Mouse (Mus musculus) stomach, embryonic 15.5 days (tissue): Measurements from ENCODE around the gene Ccdc38. TPM values are rescaled to one million over a fixed set of nuclear protein-coding genes. Genes with fewer than 3 reads are reported as not detected.

ENCODE experiments used
- ATAC-seq: fragments of 200-750 bp; cut with Nextera tagmentation; 2 replicates; pipeline ENCODE4 v1.8.0; 2017; ENCODE audit warnings: low read depth, moderate number of reproducible peaks, moderate TSS enrichment; ENCODE audit not compliant: insufficient read depth, low FRiP score
- H3K27ac ChIP-seq: fragments of 300-500 bp; sonication (generic); 2 replicates; pipeline ENCODE4 v1.5.1; 2015; ENCODE audit warnings: mild to moderate bottlenecking, inconsistent platforms
- H3K27me3 ChIP-seq: fragments of 300-500 bp; sonication (generic); replicated peaks from 2 replicates; pipeline ENCODE4 v1.6.1; 2015; ENCODE audit warnings: inconsistent platforms
- H3K36me3 ChIP-seq: fragments of 300-500 bp; sonication (generic); 2 replicates; pipeline ENCODE4 v1.6.1; 2015; ENCODE audit warnings: inconsistent platforms
- H3K4me1 ChIP-seq: fragments of 300-500 bp; sonication (generic); 2 replicates; pipeline ENCODE4 v1.6.1; 2015; ENCODE audit warnings: inconsistent platforms
- H3K4me2 ChIP-seq: fragments of 300-500 bp; sonication (generic); 2 replicates; pipeline ENCODE4 v1.6.1; 2015; ENCODE audit warnings: mild to moderate bottlenecking, inconsistent platforms
- H3K4me3 ChIP-seq: fragments of 300-500 bp; sonication (generic); replicated peaks from 2 replicates; pipeline ENCODE4 v1.5.1; 2015; ENCODE audit warnings: inconsistent platforms
- H3K9ac ChIP-seq: fragments of 300-500 bp; sonication (generic); 2 replicates; pipeline ENCODE4 v1.6.1; 2015; ENCODE audit warnings: inconsistent platforms
- H3K9me3 ChIP-seq: fragments of 300-500 bp; sonication (generic); 2 replicates; pipeline ENCODE4 v1.6.1; 2016; ENCODE audit warnings: inconsistent platforms
- WGBS: fragments of 180-500 bp; shearing (Covaris S2); methylation state at CpG from one replicate; pipeline ENCODE4 v1.1.7; 2015; 5-methylcytosine and 5-hydroxymethylcytosine counted together
- polyA plus RNA-seq: library from polyadenylated mRNA; unstranded; fragments of >200 nt; fragmentation: Nextera tagmentation; extraction: Ambion mirVana; gene quantifications from 2 replicates; pipeline ENCODE4 v1.2.1, GENCODE M21; 2015

Gene Ccdc38
- polyA plus RNA-seq, 1 experiment from 2014 or later: 0.55 TPM

DNA sequence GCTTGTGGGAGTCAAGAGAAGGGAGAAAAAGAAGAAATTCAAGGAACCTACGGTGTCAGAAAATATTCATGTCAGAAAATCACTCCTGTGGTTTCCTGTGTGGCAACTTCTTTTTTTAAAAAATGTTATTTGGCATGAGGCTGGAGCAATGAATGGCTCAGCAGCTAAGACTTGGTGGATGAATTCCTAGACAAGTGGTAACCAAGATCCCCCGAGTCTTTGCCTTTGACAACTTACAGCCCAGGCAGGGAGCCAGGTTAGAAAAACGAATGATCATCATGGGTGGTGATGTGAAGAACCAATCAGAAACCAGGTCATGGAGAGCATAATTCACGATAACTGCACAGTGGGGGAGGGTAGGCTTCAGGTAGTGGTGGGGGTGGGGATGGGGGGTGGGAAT lies 19.4 kb upstream of the Ccdc38 start:
- Histone ChIP-seq H3K9ac (no peak overlapping the region), H3K4me2 (no peak overlapping the region), H3K9me3 (no peaks in the 10 kb centered on the region), H3K27ac (no peak overlapping the region), H3K36me3 (no peaks in the 10 kb centered on the region), H3K27me3 (no peaks in the 10 kb centered on the region), H3K4me1 (no peaks in the 10 kb centered on the region), H3K4me3 (no peak overlapping the region)
- no peak for ATAC-seq
- 62% methylated on average over 4 of the region's 4 CpGs for WGBS

DNA sequence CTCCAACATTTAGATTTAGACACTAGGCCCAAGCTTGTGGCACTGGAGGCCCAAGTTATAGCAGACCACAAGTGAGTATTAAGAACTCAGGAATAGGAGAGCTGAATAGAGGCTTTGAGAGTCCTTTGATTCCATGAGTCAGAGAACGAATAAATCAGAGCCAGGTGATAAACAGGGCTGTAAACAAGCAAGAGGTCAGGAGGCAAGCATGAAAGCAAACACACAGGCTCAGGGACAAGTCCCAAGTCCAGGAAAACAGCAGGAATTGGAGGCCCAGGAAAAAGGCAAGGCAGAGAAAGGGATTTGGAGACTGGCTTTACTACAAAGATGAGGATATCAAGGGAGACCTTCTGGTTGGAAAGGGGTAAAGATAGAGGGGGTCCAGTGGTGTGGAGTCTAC lies 15.1 kb upstream of the Ccdc38 start:
- Histone ChIP-seq H3K9me3 (no peaks in the 10 kb centered on the region), H3K27me3 (no peaks in the 10 kb centered on the region), H3K36me3 (no peaks in the 10 kb centered on the region), H3K27ac (no peak overlapping the region), H3K9ac (no peak overlapping the region), H3K4me3 (no peak overlapping the region), H3K4me2 (no peak overlapping the region), H3K4me1 (no peaks in the 10 kb centered on the region)
- 76% methylated on average over 1 of the region's 1 CpGs for WGBS
- no peak for ATAC-seq

DNA sequence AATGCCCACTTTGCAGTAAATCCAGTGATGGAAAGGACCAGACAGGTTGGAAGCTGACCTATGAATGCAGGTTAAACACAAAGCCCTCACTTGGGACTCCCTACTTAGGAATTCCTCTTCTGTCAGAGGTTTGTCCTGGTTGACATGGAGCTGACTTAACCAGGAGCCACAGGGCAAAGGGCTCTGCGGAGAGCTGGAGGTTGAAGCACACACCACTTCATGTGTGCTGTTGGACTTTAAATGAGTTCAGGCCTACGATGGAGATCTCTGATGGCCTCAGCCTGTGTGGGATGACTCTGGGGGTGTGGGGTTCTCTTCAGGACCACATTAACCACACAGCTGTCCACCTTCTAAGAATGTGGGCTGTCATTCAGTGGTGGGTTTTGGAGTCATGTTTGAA lies 2.1 kb upstream of the Ccdc38 start:
- Histone ChIP-seq H3K4me3 (no peak overlapping the region), H3K4me1 (peaks cover 13% of the 10 kb centered on the region), H3K36me3 (no peaks in the 10 kb centered on the region), H3K4me2 (no peak overlapping the region), H3K9ac (no peak overlapping the region), H3K27ac (no peak overlapping the region), H3K27me3 (peaks cover 4% of the 10 kb centered on the region; the same call in 1 of the 2 replicates), H3K9me3 (no peaks in the 10 kb centered on the region)
- ATAC-seq: no peak
- 72% methylated on average over 2 of the region's 2 CpGs for whole genome bisulfite sequencing

- no peak overlapping the region for H3K9ac ChIP-seq
- ATAC-seq: no peak
- no peak overlapping the region for H3K27ac ChIP-seq
- H3K4me1 ChIP-seq: peaks cover 13% of the 10 kb centered on the region
- 55% methylated on average over 6 of the region's 6 CpGs for WGBS
- H3K36me3 ChIP-seq: no peaks in the 10 kb centered on the region
- no peaks in the 10 kb centered on the region for H3K9me3 ChIP-seq
- H3K27me3 ChIP-seq: peaks cover 4% of the 10 kb centered on the region; the same call in 1 of the 2 replicates
- H3K4me3 ChIP-seq: no peak overlapping the region
- no peak overlapping the region for H3K4me2 ChIP-seq
These were observed 1.6 kb upstream of the Ccdc38 start for GRCm38 (mm10) chr10:93538818-93539217.

DNA sequence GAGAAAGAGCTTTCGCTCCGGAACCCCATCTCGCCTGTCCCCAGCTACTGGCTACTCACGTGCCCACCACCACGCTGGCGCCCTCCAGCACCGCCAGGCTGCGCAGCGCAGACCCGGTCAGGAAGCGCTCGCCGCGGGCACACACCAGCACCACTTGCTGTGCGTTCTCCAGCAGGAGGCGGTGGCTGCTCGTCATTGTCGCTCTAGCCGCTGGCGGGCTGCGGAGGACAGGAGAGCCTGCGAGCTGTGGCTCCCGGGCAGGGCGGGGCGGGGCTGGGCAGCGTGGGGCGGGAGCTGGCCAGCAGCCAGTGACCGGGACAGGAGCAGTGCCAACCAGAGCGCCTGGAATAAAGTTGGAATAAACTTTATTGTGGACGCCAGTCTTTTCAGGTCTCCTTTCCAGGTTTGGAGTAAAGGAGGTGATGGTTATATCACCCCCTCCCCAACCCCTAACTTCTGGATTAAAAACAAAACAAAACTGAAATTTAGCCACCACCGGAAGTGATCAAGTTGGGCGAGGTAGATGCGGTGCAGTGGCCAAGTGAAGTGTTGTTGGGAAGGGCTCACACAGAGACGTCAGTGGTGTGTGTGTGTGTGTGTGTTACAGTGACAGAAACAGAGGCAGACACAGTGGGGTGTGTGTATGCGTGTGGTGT lies 529 bp upstream of the Ccdc38 start, which contains the start of gene Amdhd1:
Gene Amdhd1 (minus strand): TSS at position 259 of the 656 bp plus-strand sequence.
- Histone ChIP-seq H3K36me3 (no peaks in the 10 kb centered on the region), H3K4me1 (peaks cover 11% of the 10 kb centered on the region), H3K4me2 (peak within 1 kb of the TSS; percentile 76), H3K27me3 (no peaks in the 10 kb centered on the region), H3K9ac (peak within 1 kb of the TSS; percentile 25; the same call in 1 of the 2 replicates), H3K9me3 (no peaks in the 10 kb centered on the region), H3K27ac (no peak within 1 kb of the TSS), H3K4me3 (peak within 1 kb of the TSS; percentile 43)
- WGBS: 3% methylated on average over 34 of the region's 35 CpGs
- peak; percentile 94 for ATAC-seq

- no peak overlapping the region for H3K4me3 ChIP-seq
- 82% methylated on average over 1 of the region's 1 CpGs for WGBS
- no peaks in the 10 kb centered on the region for H3K9me3 ChIP-seq
- no peak for ATAC-seq
- no peaks in the 10 kb centered on the region for H3K27me3 ChIP-seq
- H3K27ac ChIP-seq: no peak overlapping the region
- H3K9ac ChIP-seq: no peak overlapping the region
- no peaks in the 10 kb centered on the region for H3K36me3 ChIP-seq
- H3K4me2 ChIP-seq: no peak overlapping the region
- peaks cover 11% of the 10 kb centered on the region for H3K4me1 ChIP-seq
These were observed 1.2 kb downstream of the Ccdc38 start for GRCm38 (mm10) chr10:93541585-93541984.

DNA sequence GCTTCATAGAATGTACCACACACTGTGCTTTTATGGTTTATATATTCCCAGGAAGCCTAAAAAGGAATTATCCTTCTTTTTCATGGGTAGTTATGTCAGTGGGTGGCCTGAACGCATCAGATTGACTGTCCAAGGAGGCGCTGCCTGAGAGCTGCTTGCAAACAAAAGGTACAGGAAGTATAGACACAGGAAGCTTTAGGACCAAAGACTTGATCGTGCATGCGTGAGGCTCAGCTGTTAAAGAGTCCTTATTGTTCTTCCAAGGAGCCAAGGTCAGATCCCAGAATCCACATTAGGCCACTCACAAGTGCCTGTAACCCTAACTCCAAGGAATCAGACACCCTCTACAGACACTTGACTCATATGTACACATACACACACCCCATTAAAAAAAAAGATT lies 1.9 kb downstream of the Ccdc38 start:
- Histone ChIP-seq H3K9me3 (no peaks in the 10 kb centered on the region), H3K9ac (no peak overlapping the region), H3K27ac (no peak overlapping the region), H3K36me3 (no peaks in the 10 kb centered on the region), H3K4me1 (peaks cover 11% of the 10 kb centered on the region), H3K4me2 (no peak overlapping the region), H3K27me3 (no peaks in the 10 kb centered on the region), H3K4me3 (no peak overlapping the region)
- 50% methylated on average over 4 of the region's 4 CpGs for WGBS
- ATAC-seq: no peak

- Histone ChIP-seq H3K27me3 (no peaks in the 10 kb centered on the region), H3K9ac (no peak overlapping the region), H3K9me3 (no peaks in the 10 kb centered on the region), H3K4me3 (no peak overlapping the region), H3K36me3 (no peaks in the 10 kb centered on the region), H3K4me2 (no peak overlapping the region), H3K4me1 (peaks cover 11% of the 10 kb centered on the region), H3K27ac (no peak overlapping the region)
- WGBS: 53% methylated on average over 6 of the region's 6 CpGs
- ATAC-seq: no peak
These were observed 2.7 kb downstream of the Ccdc38 start for GRCm38 (mm10) chr10:93543176-93543575.

DNA sequence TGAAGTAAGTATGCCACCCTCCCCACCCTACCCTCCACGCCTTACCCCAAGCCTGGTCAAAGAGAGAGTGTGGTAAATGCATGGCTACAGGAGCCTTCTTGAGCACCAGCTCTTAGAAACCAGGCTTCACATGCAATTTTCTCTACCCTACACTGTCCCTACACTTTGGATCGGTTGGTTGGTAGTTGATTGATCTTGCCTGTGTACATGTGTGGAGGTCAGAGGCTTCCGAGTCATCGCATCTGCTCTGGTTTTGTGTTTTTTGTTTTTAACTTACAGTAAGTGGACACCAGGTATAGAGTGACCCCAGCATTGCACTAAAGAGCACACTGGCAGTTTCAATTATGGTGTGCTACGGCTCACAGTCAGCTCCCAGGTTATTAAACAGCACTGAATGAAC lies 3.7 kb downstream of the Ccdc38 start:
- H3K4me1 ChIP-seq: peaks cover 11% of the 10 kb centered on the region
- H3K27ac ChIP-seq: no peak overlapping the region
- no peak overlapping the region for H3K9ac ChIP-seq
- no peak for ATAC-seq
- H3K4me2 ChIP-seq: no peak overlapping the region
- no peaks in the 10 kb centered on the region for H3K9me3 ChIP-seq
- H3K27me3 ChIP-seq: no peaks in the 10 kb centered on the region
- no peak overlapping the region for H3K4me3 ChIP-seq
- H3K36me3 ChIP-seq: no peaks in the 10 kb centered on the region
- 64% methylated on average over 5 of the region's 5 CpGs for WGBS

- Histone ChIP-seq H3K4me1 (no peaks in the 10 kb centered on the region), H3K27me3 (no peaks in the 10 kb centered on the region), H3K4me2 (no peak overlapping the region), H3K27ac (no peak overlapping the region), H3K9ac (no peak overlapping the region), H3K4me3 (no peak overlapping the region), H3K36me3 (no peaks in the 10 kb centered on the region), H3K9me3 (no peaks in the 10 kb centered on the region)
- WGBS: 91% methylated on average over 4 of the region's 4 CpGs
- ATAC-seq: no peak
These were observed 7.4 kb downstream of the Ccdc38 start for GRCm38 (mm10) chr10:93547741-93548270.

GRCm38 (mm10) chr10:93548991-93549390 lies 8.6 kb downstream of the Ccdc38 start:
- 13% methylated on average over 7 of the region's 7 CpGs for WGBS
- Histone ChIP-seq H3K27me3 (no peaks in the 10 kb centered on the region), H3K9me3 (no peaks in the 10 kb centered on the region), H3K27ac (no peak overlapping the region), H3K4me1 (no peaks in the 10 kb centered on the region), H3K9ac (no peak overlapping the region), H3K4me3 (no peak overlapping the region), H3K36me3 (no peaks in the 10 kb centered on the region), H3K4me2 (no peak overlapping the region)
- no peak; the same call in 1 of the 2 replicates for ATAC-seq

DNA sequence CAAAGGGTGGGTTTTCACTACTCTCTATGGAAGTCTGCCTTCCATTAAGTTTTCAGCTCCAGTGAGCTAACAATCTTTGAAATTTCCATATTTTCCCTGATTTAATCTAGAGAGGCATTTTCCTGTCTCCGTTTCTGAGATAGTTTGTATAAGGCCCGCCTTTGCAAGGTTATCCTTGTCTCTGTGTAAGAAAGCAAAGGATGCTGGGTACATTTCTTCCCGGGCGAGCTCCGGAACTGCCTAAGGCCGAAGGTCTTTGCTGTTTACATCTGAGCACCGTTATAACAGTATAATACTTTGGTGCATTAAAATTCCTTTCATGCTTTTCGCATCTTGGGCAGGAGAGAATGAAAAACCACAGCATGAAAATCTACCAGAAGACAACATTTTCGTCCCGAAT lies 9.4 kb downstream of the Ccdc38 start:
- H3K27me3 ChIP-seq: no peaks in the 10 kb centered on the region
- no peak for ATAC-seq
- no peak overlapping the region for H3K4me2 ChIP-seq
- no peak overlapping the region for H3K4me3 ChIP-seq
- H3K27ac ChIP-seq: no peak overlapping the region
- no peak overlapping the region for H3K9ac ChIP-seq
- 43% methylated on average over 10 of the region's 10 CpGs for WGBS
- H3K4me1 ChIP-seq: no peaks in the 10 kb centered on the region
- no peaks in the 10 kb centered on the region for H3K36me3 ChIP-seq
- no peaks in the 10 kb centered on the region for H3K9me3 ChIP-seq
